Mouse (Mus musculus): Measurements from ENCODE around the gene Nudt6.

Gene Nudt6

DNA sequence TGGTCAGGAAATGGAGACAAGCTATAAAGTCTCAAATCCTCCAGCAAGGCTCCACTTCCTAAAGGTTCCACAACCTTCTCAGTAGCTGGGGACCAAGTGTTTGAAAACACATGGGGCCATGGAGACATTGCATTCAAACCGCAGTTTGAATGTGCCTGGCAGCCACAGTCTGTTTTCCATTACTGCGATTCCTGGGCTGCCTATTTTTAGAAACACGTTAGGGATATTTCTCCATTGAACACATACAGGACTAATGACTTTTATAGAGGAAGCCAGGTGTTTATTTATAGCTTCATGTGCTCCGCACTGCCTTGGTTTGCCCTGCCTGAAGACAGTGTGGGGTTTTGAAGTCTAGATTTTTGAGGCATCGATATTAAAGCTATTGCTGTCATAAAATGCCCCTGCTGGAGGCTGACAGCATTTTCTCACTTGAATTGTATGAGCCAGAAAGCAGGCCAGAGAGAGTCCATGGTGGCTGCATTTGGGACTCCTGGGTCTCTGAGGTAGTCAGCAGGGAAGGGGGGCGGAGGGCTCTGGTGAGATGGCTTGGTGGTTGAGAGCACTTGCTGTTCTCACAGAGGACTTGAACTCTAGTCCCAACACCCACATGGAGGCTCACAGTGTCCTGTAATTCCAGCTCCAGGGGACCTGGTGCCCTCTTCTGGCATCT lies 36.8 kb downstream of the Nudt6 start:
- DNase-seq (ENCODE audit: low spot score): no peak

DNA sequence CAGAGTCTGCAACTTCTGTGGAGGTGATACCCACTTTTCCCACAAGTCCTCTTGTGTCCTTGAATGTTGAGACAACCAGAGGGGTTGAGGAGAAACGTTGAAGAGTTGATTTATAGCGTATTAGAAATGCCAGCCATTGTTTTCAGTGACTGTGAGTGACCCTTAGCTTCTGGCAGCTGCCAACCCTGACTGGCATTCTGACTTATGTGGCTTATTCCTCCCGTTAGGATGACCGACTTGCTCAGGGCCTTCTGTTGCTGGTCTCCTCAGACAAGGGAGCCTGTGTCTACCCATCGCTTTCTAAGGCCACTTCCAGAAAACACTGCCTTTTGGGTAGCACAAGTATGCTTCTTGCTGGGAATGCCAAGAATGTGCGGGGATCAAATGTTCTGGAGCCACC lies 38.6 kb downstream of the Nudt6 start:
- DNase-seq (ENCODE audit: low spot score): peak; percentile 54

DNA sequence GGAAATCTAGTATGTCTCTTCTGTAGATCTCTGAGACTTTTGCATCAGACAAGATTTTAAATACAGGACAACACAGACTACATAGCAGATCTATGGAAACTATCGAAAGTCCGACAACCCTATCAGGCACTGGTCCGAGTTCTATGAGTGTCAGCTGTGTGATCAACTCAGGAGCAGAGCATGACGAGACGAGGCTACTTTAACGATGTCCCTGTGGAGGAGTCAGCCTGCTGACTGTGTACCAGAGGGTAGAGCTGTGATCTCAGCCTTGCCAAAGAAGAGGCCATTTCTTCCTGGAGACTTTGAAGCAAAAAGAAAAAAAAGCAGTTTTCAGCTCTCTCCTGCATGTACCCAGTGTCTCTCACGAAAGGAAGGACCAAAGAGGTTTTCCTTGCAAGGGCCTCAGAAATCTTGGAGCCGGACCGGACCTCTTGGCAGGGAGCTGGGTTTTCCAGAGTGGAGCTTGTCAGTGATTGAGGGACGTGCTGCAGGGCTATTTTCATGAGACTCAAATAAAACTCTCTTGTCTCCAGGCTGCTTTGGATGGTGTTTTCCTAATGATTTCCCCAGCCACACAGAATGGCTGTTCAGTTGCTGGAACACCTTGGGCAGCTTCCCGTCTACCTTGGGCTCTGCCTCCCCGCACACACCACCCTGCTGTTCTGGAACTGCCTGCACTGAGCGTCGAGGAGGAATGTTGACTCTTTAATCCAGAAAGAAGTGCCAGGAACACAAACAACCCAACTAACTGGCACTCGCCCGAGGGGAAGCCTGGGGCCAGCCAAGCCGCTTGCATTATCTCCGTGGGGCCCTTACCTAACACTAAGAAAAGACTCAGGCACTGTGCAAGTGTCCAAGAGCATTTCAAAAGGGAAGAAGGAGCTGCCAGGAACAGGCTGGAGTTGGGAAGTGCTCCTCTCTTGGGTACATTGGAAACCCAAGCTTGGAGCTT lies 39.8 kb downstream of the Nudt6 start:
- peak; percentile 97 for DNase-seq (ENCODE audit: low spot score)

DNA sequence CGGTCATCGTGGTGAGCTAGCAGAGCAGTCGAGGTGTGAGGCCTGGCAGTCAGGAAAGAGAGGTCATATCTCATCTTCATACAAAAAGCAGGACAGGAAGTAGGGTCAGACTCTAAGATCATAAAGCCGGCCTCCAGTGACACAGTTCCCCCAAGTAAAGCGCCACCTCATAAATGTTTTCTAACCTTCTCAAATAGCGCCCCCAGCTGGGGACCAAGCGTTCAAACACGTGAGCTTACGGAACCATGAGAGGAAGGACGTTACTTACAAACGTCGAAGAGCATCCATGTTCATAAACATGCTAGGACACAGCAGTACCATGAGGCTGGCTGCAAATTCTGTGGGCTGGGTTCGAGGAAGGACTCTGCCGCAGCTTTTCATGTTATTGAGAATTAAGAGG lies 40.8 kb downstream of the Nudt6 start:
- DNase-seq (ENCODE audit: low spot score): no peak

DNA sequence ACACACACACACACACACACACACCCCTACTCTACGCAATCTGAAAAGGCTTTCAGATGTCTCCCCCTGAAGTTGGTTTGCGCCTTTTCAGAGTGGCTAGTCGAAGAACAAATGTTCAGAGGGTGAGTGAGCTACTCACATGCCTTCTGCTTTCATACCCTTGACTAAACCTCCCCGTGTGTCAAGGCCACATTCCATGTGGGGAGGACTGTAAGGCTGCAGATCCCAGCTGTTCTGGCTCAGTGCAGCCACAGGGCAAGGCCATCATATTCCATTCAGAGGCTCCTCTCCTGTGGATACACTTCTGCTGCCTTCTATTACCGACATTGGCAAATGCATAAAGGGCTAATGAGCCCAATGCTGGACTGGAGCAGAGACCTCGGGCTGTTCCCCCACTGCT lies 41.6 kb downstream of the Nudt6 start:
- no peak for DNase-seq (ENCODE audit: low spot score)

DNA sequence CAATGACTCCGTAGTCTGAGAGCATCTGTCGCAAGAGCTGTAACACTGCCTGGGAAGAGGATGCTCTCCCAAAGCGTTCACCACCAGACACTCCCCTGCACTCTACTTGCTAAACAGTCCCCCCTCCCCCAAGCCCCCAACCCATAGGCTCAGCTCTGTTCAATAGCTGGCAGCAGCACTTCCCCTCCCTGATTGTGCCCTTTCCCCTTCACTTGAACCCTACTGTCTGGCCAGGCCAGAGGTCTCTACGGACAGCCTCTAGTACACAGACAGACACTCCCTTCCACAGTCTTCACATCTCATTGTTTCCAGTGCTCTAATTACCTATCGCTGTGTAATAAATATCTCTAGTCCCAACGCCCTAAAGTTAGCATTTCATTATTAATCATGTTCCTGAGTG lies 42.1 kb downstream of the Nudt6 start:
- DNase-seq (ENCODE audit: low spot score): no peak

DNA sequence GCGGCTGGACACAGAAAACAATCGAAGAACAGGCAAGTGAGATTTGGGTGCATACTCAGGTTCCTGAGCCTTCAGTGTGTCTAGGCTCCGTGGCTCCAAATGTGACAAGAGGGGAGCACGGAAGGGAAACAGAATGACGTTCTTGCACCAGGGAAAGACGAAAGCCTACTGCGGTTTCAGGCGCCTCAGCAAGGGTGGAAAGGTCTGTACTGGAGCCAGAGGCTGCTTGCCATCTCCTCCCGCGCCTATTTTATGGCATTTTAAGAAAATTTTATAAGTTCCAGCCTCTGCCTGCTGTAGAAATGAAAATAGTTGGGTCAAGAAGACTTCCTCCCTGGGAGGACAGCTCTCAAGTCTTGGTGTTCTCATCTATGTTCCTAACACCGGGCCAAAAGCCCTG lies 46.3 kb downstream of the Nudt6 start:
- no peak for DNase-seq (ENCODE audit: low spot score)

DNA sequence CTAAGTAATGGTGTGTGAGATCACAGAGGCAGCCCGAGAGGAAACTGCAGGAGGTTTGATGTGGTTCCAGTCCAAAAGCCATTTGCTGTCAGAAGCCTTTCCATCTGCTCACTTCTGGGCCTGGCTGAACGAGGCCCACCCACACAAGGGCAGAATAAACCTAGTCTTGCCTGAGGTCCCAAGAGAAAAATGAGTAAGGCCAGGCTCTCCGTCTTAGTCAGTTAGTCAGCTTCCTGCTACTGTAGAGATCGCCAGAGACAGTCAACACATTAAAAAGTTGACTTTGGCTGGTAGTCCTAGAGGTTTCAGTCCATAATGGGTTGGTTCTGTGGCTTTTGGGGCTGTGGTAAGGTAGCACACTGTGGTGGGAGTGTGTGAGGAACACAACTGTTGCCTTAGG lies 49.6 kb downstream of the Nudt6 start:
- no peak for DNase-seq (ENCODE audit: low spot score)

DNA sequence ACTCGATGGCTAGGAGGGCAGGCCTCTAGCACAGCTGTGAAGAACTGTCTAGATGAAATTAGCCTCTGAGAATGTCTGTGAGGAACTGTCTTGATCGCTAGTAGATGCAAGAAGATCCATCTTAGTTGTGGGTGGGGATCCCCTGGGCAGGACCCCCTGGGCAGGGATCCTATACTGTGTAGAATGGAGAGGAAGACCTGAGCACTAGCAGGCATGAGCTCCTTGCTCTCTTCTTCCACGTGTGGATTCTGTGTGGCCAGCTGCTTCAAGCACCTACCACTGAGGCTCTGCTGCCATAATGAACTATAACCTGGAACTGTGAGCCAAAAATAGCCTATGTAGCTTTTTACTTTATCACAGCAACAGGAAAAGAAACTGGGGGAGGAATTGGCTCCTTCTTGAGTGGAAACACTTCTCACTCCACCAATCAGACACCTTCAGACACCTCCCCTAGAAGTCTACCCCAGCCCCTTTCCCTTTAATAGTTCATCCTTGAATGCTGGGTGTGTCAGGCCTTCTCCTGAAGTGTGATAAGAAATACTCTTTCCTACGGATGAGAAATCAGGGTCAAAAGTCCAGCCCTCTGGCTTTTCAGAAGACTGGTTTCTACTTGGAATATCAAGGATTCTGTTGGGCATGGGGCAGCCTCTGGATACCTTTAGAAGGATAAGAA lies 53.5 kb downstream of the Nudt6 start:
- DNase-seq (ENCODE audit: low spot score): peak; percentile 68

DNA sequence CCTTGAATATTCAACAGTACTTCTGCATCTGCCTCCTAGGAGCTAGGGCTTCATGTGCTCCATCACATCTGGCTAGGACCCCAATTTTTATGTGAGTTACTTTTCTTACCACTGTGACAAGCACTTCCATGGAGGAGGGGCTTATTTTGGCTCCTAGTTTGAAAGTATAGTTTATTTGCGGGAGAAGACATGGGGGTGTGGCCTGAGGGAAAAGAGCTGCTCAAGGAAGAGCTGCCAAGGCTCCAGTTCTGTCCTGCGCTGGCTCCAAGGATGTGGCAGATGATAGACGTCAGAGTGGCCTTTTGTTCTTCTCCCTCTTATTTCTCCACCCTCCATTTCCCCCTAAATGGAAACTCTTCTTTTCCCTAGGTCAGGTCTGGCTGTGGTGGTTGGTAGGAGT lies 54.0 kb downstream of the Nudt6 start:
- DNase-seq (ENCODE audit: low spot score): no peak

DNA sequence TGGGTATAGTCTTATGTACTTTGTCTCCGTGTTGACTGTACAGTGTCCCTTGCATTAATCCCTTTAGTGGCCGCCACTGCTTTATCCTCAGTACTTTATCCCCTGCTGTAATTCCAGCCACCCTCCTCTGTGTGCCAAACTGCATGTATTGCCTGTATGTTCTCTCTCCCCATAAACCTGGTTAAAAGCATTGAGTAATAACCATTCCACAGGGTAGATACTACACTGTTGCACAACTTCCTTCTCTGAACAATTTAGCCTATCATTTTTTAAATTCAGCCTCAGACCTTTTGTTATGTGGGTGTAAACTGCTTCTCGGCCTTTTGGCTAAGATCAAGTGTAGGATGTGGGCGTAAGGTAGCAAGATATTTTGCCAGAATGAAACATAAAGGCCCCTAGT lies 54.9 kb downstream of the Nudt6 start:
- DNase-seq (ENCODE audit: low spot score): no peak

DNA sequence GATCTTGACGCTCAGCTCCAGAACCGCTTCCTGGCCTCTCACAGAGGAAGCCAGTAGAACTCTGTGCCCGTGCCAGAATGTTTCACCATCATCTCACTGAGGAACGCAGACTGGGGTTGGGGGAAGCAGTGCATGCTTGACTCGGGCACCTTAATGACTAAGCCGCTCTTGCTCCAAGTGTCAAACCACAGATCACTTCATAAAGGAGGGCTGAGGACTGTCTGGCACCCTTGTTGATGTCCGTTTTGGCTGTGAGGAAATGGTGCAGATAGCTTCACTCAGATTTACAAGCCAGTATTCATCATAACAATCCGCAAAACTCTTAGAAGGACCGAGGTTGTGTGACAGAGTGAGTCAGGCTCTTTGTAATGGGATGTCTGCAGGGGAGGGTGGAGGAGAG lies 59.3 kb downstream of the Nudt6 start:
- peak; percentile 63 for DNase-seq (ENCODE audit: low spot score)

All from adipocyte (in vitro differentiated cells).